Mouse (Mus musculus): ENCODE results near the gene Slc7a15.

DNA sequence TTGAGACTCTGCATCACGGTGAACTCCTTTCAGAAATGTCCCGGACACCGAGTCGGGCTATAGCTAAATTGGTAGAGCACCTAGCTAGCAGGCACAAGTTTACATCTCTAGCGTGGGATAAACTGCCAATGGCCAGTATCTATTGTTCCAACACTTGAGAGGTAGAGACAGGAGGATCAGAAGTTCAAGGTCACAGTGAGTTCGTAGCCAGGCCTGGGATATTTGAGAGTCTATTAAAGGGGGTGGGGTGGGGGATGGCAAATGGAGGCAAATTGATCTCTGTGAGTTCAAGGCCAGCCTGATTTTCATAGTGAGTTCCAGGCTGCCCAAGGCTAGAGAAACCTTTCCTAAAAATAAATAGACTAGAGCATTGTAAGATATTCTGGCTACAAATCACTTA, 52.1 kb downstream of the Slc7a15 start:
- TF ChIP-seq CTCF (IDR thresholded peaks at IDR 0.05; ENCODE audit: low read depth, low read length) (no peak), POLR2AphosphoS5 (IDR thresholded peaks at IDR 0.05; ENCODE audit: insufficient replicate concordance, low read depth, low read length) (no peak)

Measured in G1E (cell line).